Mouse (Mus musculus): Measurements from ENCODE around the gene Snx25.

The Snx25 gene

GRCm38 (mm10) chr8:46007050-46007672 is 144.8 kb downstream of the Snx25 start:
- no peak for DNase-seq

GRCm38 (mm10) chr8:46005596-46005995 is 146.4 kb downstream of the Snx25 start, which contains the start of gene Ankrd37:
Gene Ankrd37 (minus strand): TSS chr8:46005707.
- no peak for DNase-seq

- DNase-seq: peak; percentile 99
Observed at GRCm38 (mm10) chr8:45999784-46000705, 151.9 kb downstream of the Snx25 start.

DNA sequence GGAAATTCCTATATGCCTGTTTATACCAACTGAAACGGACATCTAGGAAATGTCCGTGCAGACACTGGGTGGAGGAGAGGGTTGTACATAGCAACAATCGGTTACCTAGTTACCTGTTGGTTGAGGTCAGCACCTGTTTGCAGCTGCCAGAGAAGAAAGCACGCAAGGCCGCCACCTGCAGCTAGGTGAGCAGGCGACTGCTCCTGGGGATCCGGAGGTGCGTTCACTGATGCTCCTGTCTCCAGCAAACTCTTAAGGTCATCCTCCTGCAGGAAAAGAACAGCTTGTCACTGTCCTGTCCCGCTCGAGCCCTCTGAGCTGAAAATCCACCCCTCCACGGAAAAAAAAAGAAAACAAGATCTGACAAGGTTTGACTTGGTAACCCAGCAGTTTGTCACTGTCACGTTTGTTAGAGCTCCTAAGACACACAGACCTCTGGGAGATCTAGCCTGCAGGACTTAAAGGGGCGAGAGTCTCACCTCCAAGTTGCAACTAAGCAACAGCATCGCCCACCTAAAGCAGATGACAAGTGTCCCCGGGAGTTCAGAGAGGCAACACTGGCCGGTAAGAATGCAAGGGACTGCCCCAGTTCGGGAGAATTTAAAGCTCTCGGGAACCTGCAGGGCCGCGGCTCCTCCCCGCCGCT is 152.7 kb downstream of the Snx25 start, which contains the start of gene Lrp2bp:
TSS of gene Lrp2bp (plus strand) at position 166 of the 646 bp plus-strand sequence.
- DNase-seq: peak; percentile 54 to 56

GRCm38 (mm10) chr8:45998228-45998627 is 153.7 kb downstream of the Snx25 start:
- peak in 1 of 2 experiments; percentile 10 for DNase-seq

DNA sequence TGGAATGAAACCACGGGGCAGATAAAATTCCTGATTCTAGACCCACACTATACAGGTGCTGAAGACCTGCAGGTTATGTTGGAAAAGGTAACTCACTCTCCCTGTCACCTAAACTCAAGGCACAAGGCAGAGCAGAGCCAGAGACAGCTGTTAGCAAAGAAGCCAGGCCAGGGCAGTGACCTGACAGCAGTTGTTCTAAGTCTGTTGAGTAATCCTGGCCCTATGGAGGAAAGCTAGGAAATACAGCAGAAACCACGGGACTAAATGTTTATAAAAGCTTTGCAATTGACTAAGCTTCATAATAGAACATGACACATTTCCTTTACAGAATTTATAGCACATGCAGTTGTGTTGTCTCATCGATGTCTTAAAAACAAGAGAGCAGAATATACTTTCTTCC is 156.4 kb downstream of the Snx25 start:
- no peak for DNase-seq

- peak in 1 of 2 experiments; percentile 33 for DNase-seq
Observed at GRCm38 (mm10) chr8:45994111-45994510, 157.8 kb downstream of the Snx25 start.

- no peak for DNase-seq
Observed at GRCm38 (mm10) chr8:45990631-45991310, 161.2 kb downstream of the Snx25 start.

GRCm38 (mm10) chr8:45988189-45988588 is 163.8 kb downstream of the Snx25 start:
- DNase-seq: no peak

DNA sequence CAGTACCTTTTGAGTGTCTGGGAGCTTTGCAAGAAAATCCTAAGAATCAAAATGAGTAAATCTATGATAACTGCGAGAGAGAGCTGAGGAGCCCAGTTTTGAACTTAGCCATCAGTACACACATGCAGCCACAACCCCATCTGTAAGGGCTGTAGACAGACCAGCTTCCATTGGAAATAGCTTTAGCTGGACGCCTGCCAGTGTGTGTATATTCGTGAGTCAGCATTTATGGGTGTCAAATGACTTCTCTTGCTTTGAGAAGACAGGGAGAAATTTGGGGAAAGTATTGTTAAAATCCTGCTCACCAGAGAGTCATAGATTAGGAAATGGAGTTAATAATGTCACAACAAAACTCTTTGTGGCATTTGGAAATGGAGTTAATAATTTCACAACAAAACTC is 165.3 kb downstream of the Snx25 start:
- peak in 1 of 2 experiments; percentile 12 for DNase-seq

Measured in kidney, postnatal 36 days (tissue).